Mouse (Mus musculus) testis, adult 2 months (tissue): ENCODE measurements around the gene Pip5k1a. TPM values are rescaled to one million over a fixed set of nuclear protein-coding genes. Genes with fewer than 3 reads are reported as not detected.
"Not testable (repeated sequence)": the region's sequence is repeated elsewhere in the genome, so short reads cannot be mapped to it uniquely, and the experiment has no call there.

Experiments used
- H3K27ac ChIP-seq: fragments of 200-500 bp; 2 replicates; pipeline ENCODE4 v1.5.1; 2012; ENCODE audit warnings: low read depth, low read length; ENCODE audit not compliant: control insufficient read depth, insufficient read depth
- H3K27me3 ChIP-seq: fragments of 200-500 bp; 2 replicates; pipeline ENCODE4 v1.6.1; 2012; ENCODE audit warnings: mild to moderate bottlenecking, low read length, moderate library complexity; ENCODE audit not compliant: control insufficient read depth, insufficient read depth
- H3K36me3 ChIP-seq: fragments of 200-500 bp; 2 replicates; pipeline ENCODE4 v1.6.1; 2012; ENCODE audit warnings: mild to moderate bottlenecking, low read length; ENCODE audit not compliant: control insufficient read depth, insufficient read depth
- H3K4me1 ChIP-seq: fragments of 200-500 bp; 2 replicates; pipeline ENCODE4 v1.6.1; 2012; ENCODE audit warnings: low read length; ENCODE audit not compliant: control insufficient read depth, insufficient read depth
- H3K4me3 ChIP-seq: fragments of 200-500 bp; 2 replicates; pipeline ENCODE4 v1.5.1; 2012; ENCODE audit warnings: low read depth, mild to moderate bottlenecking, low read length, moderate library complexity, mixed read lengths; ENCODE audit not compliant: control insufficient read depth
- CTCF ChIP-seq: fragments of 200-500 bp; IDR thresholded peaks from 2 replicates; pipeline ENCODE4 v1.5.1; 2012; ENCODE audit warnings: low read depth, mild to moderate bottlenecking, inconsistent platforms, low read length, moderate library complexity; ENCODE audit not compliant: control insufficient read depth, insufficient read depth, insufficient replicate concordance
- POLR2A ChIP-seq: fragments of 200-500 bp; IDR thresholded peaks from 2 replicates; pipeline ENCODE4 v1.6.1; 2012; ENCODE audit warnings: low read depth, mild to moderate bottlenecking, inconsistent platforms, low read length, moderate library complexity; ENCODE audit not compliant: control insufficient read depth
- polyA plus RNA-seq: library from polyadenylated mRNA; depleted of rRNA; stranded (reverse); fragments of >200 nt; gene quantifications from 2 replicates; pipeline ENCODE4 v1.2.3, GENCODE M21; 2012

Pip5k1a gene
- polyA plus RNA-seq, 1 experiment, result 17.8 TPM

- peaks cover 9% of the 10 kb centered on the region for H3K36me3 ChIP-seq
Measured at GRCm38 (mm10) chr3:95029953-95030352, 76.8 kb downstream of the Pip5k1a start.

GRCm38 (mm10) chr3:95029291-95029827 is 77.4 kb downstream of the Pip5k1a start:
- not testable (repeated sequence) for H3K27me3 ChIP-seq, H3K36me3 ChIP-seq, H3K4me3 ChIP-seq, H3K4me1 ChIP-seq, H3K27ac ChIP-seq

More at GRCm38 (mm10) chr3:95029953-95030352, 76.8 kb downstream of the Pip5k1a start:
- Histone ChIP-seq H3K4me1 (peaks cover under 1% of the 10 kb centered on the region; the same call in 1 of the 2 replicates), H3K27ac (no peak overlapping the region), H3K4me3 (no peak overlapping the region), H3K27me3 (no peaks in the 10 kb centered on the region)
- no peak for TF ChIP-seq POLR2A
- no peak for TF ChIP-seq CTCF

GRCm38 (mm10) chr3:95028603-95029002 is 78.1 kb downstream of the Pip5k1a start:
- Histone ChIP-seq H3K36me3 (peaks cover 5% of the 10 kb centered on the region), H3K4me3 (no peak overlapping the region), H3K4me1 (peaks cover 9% of the 10 kb centered on the region), H3K27ac (no peak overlapping the region), H3K27me3 (no peaks in the 10 kb centered on the region)
- TF ChIP-seq CTCF (no peak), POLR2A (no peak)

GRCm38 (mm10) chr3:95027701-95028100 is 79.0 kb downstream of the Pip5k1a start:
- TF ChIP-seq CTCF, result no peak
- TF ChIP-seq POLR2A, result no peak
- Histone ChIP-seq H3K27me3 (no peaks in the 10 kb centered on the region), H3K36me3 (peaks cover 3% of the 10 kb centered on the region; the same call in 1 of the 2 replicates), H3K27ac (no peak overlapping the region), H3K4me3 (no peak overlapping the region), H3K4me1 (peaks cover 9% of the 10 kb centered on the region)

GRCm38 (mm10) chr3:95027057-95027645 is 79.6 kb downstream of the Pip5k1a start:
- no peak for TF ChIP-seq POLR2A
- no peak for TF ChIP-seq CTCF
- Histone ChIP-seq H3K4me1 (peaks cover 9% of the 10 kb centered on the region), H3K4me3 (no peak overlapping the region), H3K36me3 (peaks cover 3% of the 10 kb centered on the region; the same call in 1 of the 2 replicates), H3K27me3 (no peaks in the 10 kb centered on the region), H3K27ac (no peak overlapping the region)

- Histone ChIP-seq H3K36me3 (0 out of 2 replicates have a peak, but pooled peaks cover 1% of the 10 kb centered on the region), H3K4me1 (peaks cover 9% of the 10 kb centered on the region), H3K27ac (peak overlapping the region; percentile 81; the same call in 1 of the 2 replicates), H3K27me3 (no peaks in the 10 kb centered on the region), H3K4me3 (peak overlapping the region; percentile 68)
- TF ChIP-seq POLR2A, result no peak
- TF ChIP-seq CTCF, result no peak
Measured at GRCm38 (mm10) chr3:95025202-95025601, 81.5 kb downstream of the Pip5k1a start.

- H3K4me1 ChIP-seq, result peaks cover 9% of the 10 kb centered on the region
- no peak; the same call in 1 of the 2 replicates for TF ChIP-seq POLR2A
- no peak for TF ChIP-seq CTCF
- H3K27ac ChIP-seq, result peak overlapping the region; percentile 81
- H3K4me3 ChIP-seq, result peak overlapping the region; percentile 68
- 0 out of 2 replicates have a peak, but pooled peaks cover 1% of the 10 kb centered on the region for H3K36me3 ChIP-seq
- no peaks in the 10 kb centered on the region for H3K27me3 ChIP-seq
Measured at GRCm38 (mm10) chr3:95024551-95024950, 82.2 kb downstream of the Pip5k1a start.

- not testable (repeated sequence) for H3K27me3 ChIP-seq, H3K4me3 ChIP-seq
Measured at GRCm38 (mm10) chr3:95020956-95021355, 85.8 kb downstream of the Pip5k1a start.

More at GRCm38 (mm10) chr3:95020956-95021355, 85.8 kb downstream of the Pip5k1a start:
- H3K36me3 ChIP-seq, H3K27ac ChIP-seq, H3K4me1 ChIP-seq: not testable (repeated sequence)
